Mouse (Mus musculus): ENCODE measurements around the gene Ssu2.

The Ssu2 gene

DNA sequence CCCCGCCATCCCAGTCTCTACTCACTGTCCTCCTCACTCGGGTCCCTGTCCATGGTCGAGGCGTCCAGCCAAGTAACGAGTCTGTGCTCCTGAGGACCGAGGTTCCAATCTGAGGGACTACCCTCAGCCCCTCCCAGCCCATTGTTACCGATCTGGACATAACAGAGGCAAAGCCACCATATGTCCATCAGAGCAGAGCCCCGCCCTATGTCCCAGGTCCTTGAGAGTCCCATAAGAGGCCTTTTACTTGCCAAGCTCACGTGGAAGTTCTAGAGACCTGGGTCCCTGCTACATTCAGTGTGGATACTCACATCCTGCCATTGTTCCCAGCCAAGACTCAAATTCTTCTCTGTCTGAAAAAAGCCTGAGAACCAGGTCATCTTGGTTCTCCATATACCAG, at the start of gene Ssu2:
TSS of gene Ssu2 (minus strand) at position 77 of the 400 bp plus-strand sequence.
- DNase-seq (ENCODE audit: low spot score in 2 of 2): peak; percentile 24 to 64

- DNase-seq (ENCODE audit: low spot score in 2 of 2): no peak
These were observed 38.4 kb upstream of the Ssu2 start for GRCm38 (mm10) chr6:112426018-112426732.

GRCm38 (mm10) chr6:112423746-112424501, 36.1 kb upstream of the Ssu2 start:
- no peak for DNase-seq (ENCODE audit: low spot score in 2 of 2)

- DNase-seq (ENCODE audit: low spot score in 2 of 2): no peak
These were observed 33.1 kb upstream of the Ssu2 start for GRCm38 (mm10) chr6:112420883-112421282.

DNA sequence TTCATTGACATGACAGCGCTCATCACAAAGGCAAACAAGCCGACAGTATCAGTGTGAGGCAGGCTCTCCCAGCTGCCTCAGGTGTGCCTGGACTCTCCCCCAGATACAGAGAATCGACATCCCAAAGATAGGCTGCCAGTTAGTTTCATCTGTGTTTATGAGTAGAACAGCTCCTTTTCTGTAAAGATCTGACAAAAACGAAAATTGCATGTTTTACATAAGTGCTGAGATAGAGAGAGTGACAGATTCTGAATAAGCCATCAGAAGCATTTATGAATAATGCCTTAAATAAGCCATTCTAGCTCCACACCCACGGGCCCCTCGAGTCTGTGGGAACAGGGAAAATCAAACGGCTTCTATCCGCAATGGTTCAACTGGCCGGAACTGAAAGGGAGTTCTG, 31.5 kb upstream of the Ssu2 start:
- no peak for DNase-seq (ENCODE audit: low spot score in 2 of 2)

GRCm38 (mm10) chr6:112404111-112404510, 16.3 kb upstream of the Ssu2 start:
- DNase-seq (ENCODE audit: low spot score in 2 of 2): no peak

GRCm38 (mm10) chr6:112401953-112402683, 14.3 kb upstream of the Ssu2 start:
- peak; percentile 97 to 98 for DNase-seq (ENCODE audit: low spot score in 2 of 2)

DNA sequence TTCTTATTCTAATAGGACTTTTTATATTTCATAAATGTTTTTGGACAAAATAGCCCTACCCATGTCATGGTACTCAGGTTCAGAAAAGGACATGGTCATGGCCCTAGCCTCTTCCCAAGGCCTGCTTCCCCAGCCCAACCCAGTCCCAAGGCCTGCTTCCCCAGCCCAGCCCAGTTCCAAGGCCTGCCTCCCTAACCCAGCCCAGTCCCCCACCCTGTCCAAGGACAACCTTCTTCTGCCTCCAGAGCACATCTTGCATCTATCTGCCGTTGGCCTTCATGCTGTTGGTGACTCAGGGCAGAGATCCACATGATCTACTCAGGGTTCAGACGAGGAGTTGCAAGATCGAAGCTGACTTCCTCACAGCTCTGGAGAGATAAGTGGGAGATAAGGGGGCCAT, 9.5 kb upstream of the Ssu2 start:
- no peak for DNase-seq (ENCODE audit: low spot score in 2 of 2)

- no peak for DNase-seq (ENCODE audit: low spot score in 2 of 2)
These were observed 8.5 kb upstream of the Ssu2 start for GRCm38 (mm10) chr6:112396352-112396751.

GRCm38 (mm10) chr6:112388385-112388784, 562 bp upstream of the Ssu2 start:
- DNase-seq (ENCODE audit: low spot score in 2 of 2): no peak

DNA sequence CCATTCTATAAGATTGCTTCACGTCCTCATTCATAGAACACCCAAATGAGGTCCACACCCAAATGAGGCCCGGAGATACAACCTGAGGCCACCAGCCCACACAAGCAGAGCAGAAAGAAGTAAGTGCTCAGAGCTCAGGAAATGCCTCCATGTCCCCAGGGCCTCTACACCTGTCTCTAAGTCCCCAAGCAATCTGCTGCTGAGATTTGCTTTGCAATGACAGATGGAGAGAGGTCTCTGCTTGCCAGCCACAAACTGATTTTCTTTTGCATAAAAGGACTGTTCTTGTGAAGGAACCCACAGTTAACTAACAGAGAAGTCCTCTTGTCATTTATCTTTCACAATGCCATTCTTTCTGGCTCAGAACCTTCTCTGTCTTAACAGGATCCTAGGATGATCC, 1.6 kb downstream of the Ssu2 start:
- no peak for DNase-seq (ENCODE audit: low spot score in 2 of 2)

- no peak for DNase-seq (ENCODE audit: low spot score in 2 of 2)
These were observed 4.7 kb downstream of the Ssu2 start for GRCm38 (mm10) chr6:112382990-112383685.

- no peak for DNase-seq (ENCODE audit: low spot score in 2 of 2)
These were observed 8.8 kb downstream of the Ssu2 start for GRCm38 (mm10) chr6:112379054-112379453.

GRCm38 (mm10) chr6:112375661-112376392, 12.0 kb downstream of the Ssu2 start:
- no peak for DNase-seq (ENCODE audit: low spot score in 2 of 2)

DNA sequence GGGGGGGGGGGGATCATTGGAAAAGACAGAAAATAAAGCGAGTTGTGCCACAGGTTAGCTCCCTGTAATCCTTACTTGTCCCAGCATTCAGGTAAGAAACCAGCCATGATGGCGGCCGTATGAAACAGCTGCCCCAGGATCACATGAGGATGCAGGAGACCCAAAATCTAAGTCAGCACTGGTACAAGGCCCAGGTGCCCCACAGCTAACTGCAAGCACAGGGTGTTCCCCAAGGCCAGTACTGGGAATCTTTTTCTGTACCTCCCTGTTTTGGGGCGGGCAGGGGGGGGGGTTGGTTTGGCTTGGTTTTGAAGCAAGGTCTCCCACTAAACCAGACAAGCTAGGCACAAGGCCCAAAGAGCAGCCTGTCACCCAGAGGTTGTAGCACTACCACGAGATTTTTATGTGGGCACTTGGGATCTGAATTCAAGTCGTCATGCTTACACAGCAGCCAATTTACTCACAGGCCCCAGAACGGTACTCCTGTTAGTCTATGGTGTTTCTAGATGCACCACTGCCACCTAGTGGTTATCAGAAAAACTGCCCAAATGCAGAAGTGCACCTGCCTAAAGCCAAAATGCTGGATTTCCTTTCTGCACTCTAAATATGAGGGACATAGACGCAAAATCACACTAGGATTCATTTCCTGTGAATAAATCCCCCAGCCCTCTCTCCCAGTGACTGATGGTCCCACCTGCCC, 13.8 kb downstream of the Ssu2 start:
- peak in 1 of 2 experiments; percentile 20 for DNase-seq (ENCODE audit: low spot score in 2 of 2)

DNA sequence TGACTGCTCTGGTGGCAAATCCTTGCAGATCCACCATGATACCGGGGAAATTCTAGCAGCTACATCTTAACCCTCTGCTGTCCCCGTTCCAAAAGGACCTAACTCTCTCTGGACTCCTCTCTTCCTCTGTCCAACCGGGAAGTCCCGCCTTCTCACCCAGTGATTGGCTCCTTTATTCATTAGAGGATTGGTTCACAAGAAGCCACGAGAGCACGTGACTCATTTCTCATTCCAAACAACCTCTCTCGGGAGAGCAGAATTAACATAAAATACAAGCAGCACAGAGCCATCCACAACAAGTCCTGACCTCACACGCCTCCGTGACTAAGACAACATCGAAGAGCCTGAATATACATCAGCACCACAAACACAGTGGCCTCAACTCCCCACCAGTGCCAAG, 22.5 kb downstream of the Ssu2 start:
- peak in 1 of 2 experiments; percentile 30 for DNase-seq (ENCODE audit: low spot score in 2 of 2)

GRCm38 (mm10) chr6:112364581-112364980, 23.2 kb downstream of the Ssu2 start:
- peak; percentile 26 to 58 for DNase-seq (ENCODE audit: low spot score in 2 of 2)

- DNase-seq (ENCODE audit: low spot score in 2 of 2): peak in 1 of 2 experiments; percentile 60
These were observed 25.4 kb downstream of the Ssu2 start for GRCm38 (mm10) chr6:112362349-112362958.

DNA sequence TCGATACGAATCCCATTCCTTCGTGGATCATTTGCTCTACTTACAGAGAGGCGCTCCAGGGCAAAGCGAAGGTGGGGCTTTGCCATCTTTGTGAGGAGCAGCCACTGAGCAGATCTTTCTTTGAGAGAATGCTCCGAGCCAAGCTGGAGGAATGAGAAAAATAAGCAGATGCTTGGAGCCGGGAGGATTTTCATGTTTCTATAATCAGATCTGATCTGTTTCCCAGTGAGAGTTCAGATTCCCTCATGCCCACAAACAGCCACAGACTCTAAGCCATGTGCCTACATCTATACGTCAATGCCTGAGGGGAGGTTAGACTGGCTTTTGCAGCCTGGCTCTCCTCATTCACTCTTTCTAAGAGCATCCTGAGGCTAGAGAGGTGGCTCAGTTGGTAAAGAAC, 27.1 kb downstream of the Ssu2 start:
- DNase-seq (ENCODE audit: low spot score in 2 of 2): no peak

GRCm38 (mm10) chr6:112359341-112359740, 28.5 kb downstream of the Ssu2 start:
- DNase-seq (ENCODE audit: low spot score in 2 of 2): no peak

All from heart, adult 9 months (tissue).